Mouse (Mus musculus): ENCODE results near the gene Ipo13. TPM values are rescaled to one million over a fixed set of nuclear protein-coding genes. Genes with fewer than 3 reads are reported as not detected.

The Ipo13 gene
- polyA plus RNA-seq, 1 experiment from 2014 or later: 43.8 TPM

- Histone ChIP-seq H3K4me3 (replicated peaks; ENCODE audit: low read length) (no peak overlapping the region), H3K4me2 (ENCODE audit: low read depth, low read length) (no peak overlapping the region), H3K9me3 (replicated peaks; ENCODE audit: control insufficient read depth, low read length) (no peaks in the 10 kb centered on the region), H3K27me3 (ENCODE audit: control insufficient read depth, insufficient read depth, low read length) (no peaks in the 10 kb centered on the region), H3K27ac (ENCODE audit: low read length) (peak overlapping the region; percentile 66), H3K9ac (ENCODE audit: low read length) (no peak overlapping the region), H3K36me3 (ENCODE audit: control insufficient read depth, insufficient read depth, low read length) (no peaks in the 10 kb centered on the region), H3K4me1 (ENCODE audit: control insufficient read depth, insufficient read depth, low read length) (peaks cover 17% of the 10 kb centered on the region)
- 33% methylated on average over 3 of the region's 3 CpGs for WGBS
- ATAC-seq (ENCODE audit: insufficient read depth, low FRiP score): no peak
Observed at GRCm38 (mm10) chr4:117918261-117918660, 3.5 kb upstream of the Ipo13 start.

GRCm38 (mm10) chr4:117917847-117918246 is 3.0 kb upstream of the Ipo13 start:
- H3K4me3 ChIP-seq (replicated peaks; ENCODE audit: low read length): no peak overlapping the region
- H3K27me3 ChIP-seq (ENCODE audit: control insufficient read depth, insufficient read depth, low read length): no peaks in the 10 kb centered on the region
- no peak overlapping the region for H3K4me2 ChIP-seq (ENCODE audit: low read depth, low read length)
- no peaks in the 10 kb centered on the region for H3K36me3 ChIP-seq (ENCODE audit: control insufficient read depth, insufficient read depth, low read length)
- WGBS: 79% methylated on average over 4 of the region's 4 CpGs
- peak overlapping the region; percentile 66 for H3K27ac ChIP-seq (ENCODE audit: low read length)
- H3K9me3 ChIP-seq (replicated peaks; ENCODE audit: control insufficient read depth, low read length): no peaks in the 10 kb centered on the region
- H3K9ac ChIP-seq (ENCODE audit: low read length): no peak overlapping the region
- H3K4me1 ChIP-seq (ENCODE audit: control insufficient read depth, insufficient read depth, low read length): peaks cover 21% of the 10 kb centered on the region
- ATAC-seq (ENCODE audit: insufficient read depth, low FRiP score): no peak

- Histone ChIP-seq H3K4me2 (ENCODE audit: low read depth, low read length) (no peak overlapping the region), H3K27ac (ENCODE audit: low read length) (no peak overlapping the region), H3K9me3 (replicated peaks; ENCODE audit: control insufficient read depth, low read length) (no peaks in the 10 kb centered on the region), H3K4me3 (replicated peaks; ENCODE audit: low read length) (no peak overlapping the region), H3K36me3 (ENCODE audit: control insufficient read depth, insufficient read depth, low read length) (no peaks in the 10 kb centered on the region), H3K9ac (ENCODE audit: low read length) (no peak overlapping the region), H3K27me3 (ENCODE audit: control insufficient read depth, insufficient read depth, low read length) (no peaks in the 10 kb centered on the region), H3K4me1 (ENCODE audit: control insufficient read depth, insufficient read depth, low read length) (peaks cover 23% of the 10 kb centered on the region)
- no peak for ATAC-seq (ENCODE audit: insufficient read depth, low FRiP score)
- WGBS: 84% methylated on average over 4 of the region's 4 CpGs
Observed at GRCm38 (mm10) chr4:117917402-117917801, 2.6 kb upstream of the Ipo13 start.

GRCm38 (mm10) chr4:117916386-117916785 is 1.6 kb upstream of the Ipo13 start:
- Histone ChIP-seq H3K9ac (ENCODE audit: low read length) (no peak overlapping the region), H3K4me1 (ENCODE audit: control insufficient read depth, insufficient read depth, low read length) (peaks cover 23% of the 10 kb centered on the region), H3K27me3 (ENCODE audit: control insufficient read depth, insufficient read depth, low read length) (no peaks in the 10 kb centered on the region), H3K9me3 (replicated peaks; ENCODE audit: control insufficient read depth, low read length) (no peaks in the 10 kb centered on the region), H3K4me2 (ENCODE audit: low read depth, low read length) (no peak overlapping the region), H3K4me3 (replicated peaks; ENCODE audit: low read length) (no peak overlapping the region), H3K27ac (ENCODE audit: low read length) (no peak overlapping the region), H3K36me3 (ENCODE audit: control insufficient read depth, insufficient read depth, low read length) (no peaks in the 10 kb centered on the region)
- 49% methylated on average over 5 of the region's 5 CpGs for WGBS
- no peak for ATAC-seq (ENCODE audit: insufficient read depth, low FRiP score)

DNA sequence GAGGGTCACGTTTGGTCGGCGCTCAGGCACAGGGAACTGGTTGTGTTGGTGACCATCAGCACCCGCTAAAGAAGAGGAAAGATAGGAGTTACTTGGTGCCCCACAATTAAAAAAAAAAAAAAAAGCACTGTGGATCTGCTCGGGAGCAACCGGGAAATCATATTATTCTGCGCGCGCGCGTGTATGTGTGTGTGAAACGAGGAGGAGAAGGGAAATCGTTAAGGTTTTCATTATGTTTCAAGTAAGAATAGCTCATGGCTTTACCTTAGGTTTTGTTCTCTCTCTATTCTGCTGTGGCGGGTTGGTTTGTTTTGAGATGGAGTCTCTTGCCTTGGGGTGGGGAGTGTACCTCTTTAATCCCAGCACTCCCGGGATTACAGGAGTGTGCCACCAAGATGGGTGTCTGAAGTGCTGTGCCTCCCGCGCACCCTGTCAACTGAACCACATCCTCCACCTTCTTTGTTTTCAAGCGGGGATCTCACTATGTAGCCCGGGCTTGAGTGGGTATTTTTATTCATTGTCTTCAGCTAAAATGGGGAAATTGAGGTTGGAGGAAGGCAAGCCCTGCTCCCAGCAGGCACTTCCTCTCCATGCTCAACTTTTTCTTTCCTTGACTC is 798 bp upstream of the Ipo13 start:
- 4% methylated on average over 19 of the region's 19 CpGs for WGBS
- H3K9ac ChIP-seq (ENCODE audit: low read length): peak overlapping the region; percentile 82
- H3K4me3 ChIP-seq (replicated peaks; ENCODE audit: low read length): peak overlapping the region; percentile 65
- H3K36me3 ChIP-seq (ENCODE audit: control insufficient read depth, insufficient read depth, low read length): no peaks in the 10 kb centered on the region
- H3K27me3 ChIP-seq (ENCODE audit: control insufficient read depth, insufficient read depth, low read length): no peaks in the 10 kb centered on the region
- H3K4me2 ChIP-seq (ENCODE audit: low read depth, low read length): peak overlapping the region; percentile 99
- peak overlapping the region; percentile 81; the same call in 1 of the 2 replicates for H3K27ac ChIP-seq (ENCODE audit: low read length)
- H3K4me1 ChIP-seq (ENCODE audit: control insufficient read depth, insufficient read depth, low read length): peaks cover 23% of the 10 kb centered on the region
- no peaks in the 10 kb centered on the region for H3K9me3 ChIP-seq (replicated peaks; ENCODE audit: control insufficient read depth, low read length)
- no peak for ATAC-seq (ENCODE audit: insufficient read depth, low FRiP score)

DNA sequence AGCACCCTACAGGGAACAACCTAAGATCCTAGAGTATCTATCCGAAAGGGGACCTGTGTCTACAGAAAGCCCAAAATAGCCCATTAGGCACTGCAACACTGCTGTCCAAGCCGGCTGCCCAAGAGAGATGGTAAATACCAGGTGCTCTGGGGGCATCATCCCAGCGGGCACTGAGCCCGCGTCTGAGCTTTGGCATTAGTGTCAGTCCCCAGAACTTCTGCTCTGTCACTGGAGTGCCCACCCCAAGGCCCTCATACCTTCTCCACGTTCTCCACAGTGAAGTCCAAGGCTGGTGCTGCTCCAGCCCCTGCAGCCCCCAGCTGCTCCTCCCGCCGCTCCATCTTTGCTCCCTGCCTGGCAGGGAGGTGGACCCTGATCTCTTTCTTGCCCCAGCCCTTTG is 768 bp downstream of the Ipo13 start:
- 16% methylated on average over 8 of the region's 8 CpGs for WGBS
- Histone ChIP-seq H3K27ac (ENCODE audit: low read length) (no peak overlapping the region), H3K4me3 (replicated peaks; ENCODE audit: low read length) (peak overlapping the region; percentile 65), H3K27me3 (ENCODE audit: control insufficient read depth, insufficient read depth, low read length) (no peaks in the 10 kb centered on the region), H3K4me2 (ENCODE audit: low read depth, low read length) (peak overlapping the region; percentile 99), H3K36me3 (ENCODE audit: control insufficient read depth, insufficient read depth, low read length) (no peaks in the 10 kb centered on the region), H3K4me1 (ENCODE audit: control insufficient read depth, insufficient read depth, low read length) (peaks cover 30% of the 10 kb centered on the region), H3K9ac (ENCODE audit: low read length) (peak overlapping the region; percentile 82), H3K9me3 (replicated peaks; ENCODE audit: control insufficient read depth, low read length) (no peaks in the 10 kb centered on the region)
- ATAC-seq (ENCODE audit: insufficient read depth, low FRiP score): no peak

DNA sequence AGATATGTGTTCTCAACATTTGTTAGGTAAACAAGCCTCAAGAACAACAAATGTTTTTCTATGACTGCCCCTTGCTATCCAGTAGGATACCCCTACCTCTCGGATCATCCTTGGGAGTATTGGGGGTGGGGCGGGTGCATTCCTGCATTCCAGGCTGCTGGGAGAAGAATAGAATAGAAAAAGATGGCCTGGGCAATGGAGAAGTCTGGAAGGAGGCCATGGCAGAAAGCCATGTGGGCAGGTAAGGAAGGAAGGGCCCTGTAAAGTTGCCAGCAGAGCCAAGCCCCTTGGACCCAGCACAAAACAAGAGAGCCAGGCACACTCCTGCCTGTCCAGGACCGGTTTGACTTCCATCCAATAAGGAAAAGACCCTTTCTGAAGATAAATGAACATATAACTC is 1.4 kb downstream of the Ipo13 start:
- no peak for ATAC-seq (ENCODE audit: insufficient read depth, low FRiP score)
- Histone ChIP-seq H3K9me3 (replicated peaks; ENCODE audit: control insufficient read depth, low read length) (no peaks in the 10 kb centered on the region), H3K4me2 (ENCODE audit: low read depth, low read length) (peak overlapping the region; percentile 99), H3K36me3 (ENCODE audit: control insufficient read depth, insufficient read depth, low read length) (no peaks in the 10 kb centered on the region), H3K9ac (ENCODE audit: low read length) (no peak overlapping the region), H3K27ac (ENCODE audit: low read length) (no peak overlapping the region), H3K27me3 (ENCODE audit: control insufficient read depth, insufficient read depth, low read length) (no peaks in the 10 kb centered on the region), H3K4me3 (replicated peaks; ENCODE audit: low read length) (peak overlapping the region; percentile 65), H3K4me1 (ENCODE audit: control insufficient read depth, insufficient read depth, low read length) (peaks cover 30% of the 10 kb centered on the region)
- WGBS: 44% methylated on average over 3 of the region's 3 CpGs

DNA sequence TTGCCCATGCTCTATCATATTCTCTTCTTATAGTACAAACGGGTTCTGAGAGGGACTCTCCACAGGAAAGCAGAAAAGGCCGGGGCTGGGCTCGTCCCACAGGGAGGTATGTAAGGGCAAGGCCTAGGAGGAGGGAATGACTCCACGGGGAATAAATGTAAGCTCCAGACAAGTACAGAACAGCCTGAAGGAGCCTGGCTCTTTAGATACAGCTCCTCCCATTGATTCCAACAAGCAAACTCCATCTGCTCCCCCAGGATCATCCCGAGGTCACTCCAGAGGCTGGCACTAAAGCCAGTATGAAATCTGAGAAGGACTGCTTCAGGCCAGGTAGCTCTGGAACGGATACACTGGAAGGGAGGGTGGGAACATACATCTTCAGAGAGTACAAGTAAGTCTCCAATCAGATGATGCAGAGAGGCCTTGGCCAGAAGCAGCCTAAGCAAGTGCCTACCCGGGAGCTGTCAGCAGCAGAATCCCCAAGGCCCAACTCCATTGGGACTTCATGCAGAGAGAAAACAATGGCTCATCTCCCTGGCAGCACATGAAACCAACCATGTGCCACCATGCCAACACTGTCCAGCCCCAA is 2.0 kb downstream of the Ipo13 start:
- H3K9ac ChIP-seq (ENCODE audit: low read length): no peak overlapping the region
- H3K4me3 ChIP-seq (replicated peaks; ENCODE audit: low read length): peak overlapping the region; percentile 65; the same call in 1 of the 2 replicates
- no peaks in the 10 kb centered on the region for H3K27me3 ChIP-seq (ENCODE audit: control insufficient read depth, insufficient read depth, low read length)
- peak overlapping the region; percentile 99 for H3K4me2 ChIP-seq (ENCODE audit: low read depth, low read length)
- ATAC-seq (ENCODE audit: insufficient read depth, low FRiP score): no peak
- 55% methylated on average over 7 of the region's 7 CpGs for WGBS
- H3K4me1 ChIP-seq (ENCODE audit: control insufficient read depth, insufficient read depth, low read length): peaks cover 30% of the 10 kb centered on the region
- no peaks in the 10 kb centered on the region for H3K36me3 ChIP-seq (ENCODE audit: control insufficient read depth, insufficient read depth, low read length)
- no peak overlapping the region for H3K27ac ChIP-seq (ENCODE audit: low read length)
- no peaks in the 10 kb centered on the region for H3K9me3 ChIP-seq (replicated peaks; ENCODE audit: control insufficient read depth, low read length)

DNA sequence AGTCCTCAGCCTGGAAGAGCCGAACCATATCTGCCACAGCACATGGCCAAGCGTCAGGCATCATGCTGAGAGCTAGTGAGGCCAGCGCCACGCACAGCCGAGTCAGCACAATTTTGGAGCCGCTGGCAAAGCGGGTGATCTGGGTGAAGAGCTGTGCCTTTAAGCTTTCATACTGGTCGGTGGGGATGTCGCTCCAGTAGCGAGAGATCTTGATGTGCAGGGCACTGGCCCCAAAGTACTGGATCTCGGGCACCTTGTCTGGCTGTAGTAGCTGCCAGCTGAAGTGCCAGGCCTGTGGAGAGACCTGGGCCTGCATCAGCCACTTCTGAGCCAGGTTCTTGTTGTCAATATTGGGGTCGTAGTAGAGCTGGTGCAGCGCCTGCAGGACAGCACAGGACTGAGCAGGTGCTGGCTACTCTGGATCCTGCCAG is 2.7 kb downstream of the Ipo13 start:
- Histone ChIP-seq H3K9ac (ENCODE audit: low read length) (no peak overlapping the region), H3K4me2 (ENCODE audit: low read depth, low read length) (no peak overlapping the region), H3K27ac (ENCODE audit: low read length) (no peak overlapping the region), H3K4me1 (ENCODE audit: control insufficient read depth, insufficient read depth, low read length) (peaks cover 30% of the 10 kb centered on the region), H3K4me3 (replicated peaks; ENCODE audit: low read length) (no peak overlapping the region), H3K9me3 (replicated peaks; ENCODE audit: control insufficient read depth, low read length) (no peaks in the 10 kb centered on the region), H3K36me3 (ENCODE audit: control insufficient read depth, insufficient read depth, low read length) (no peaks in the 10 kb centered on the region), H3K27me3 (ENCODE audit: control insufficient read depth, insufficient read depth, low read length) (no peaks in the 10 kb centered on the region)
- no peak for ATAC-seq (ENCODE audit: insufficient read depth, low FRiP score)
- 91% methylated on average over 13 of the region's 13 CpGs for WGBS
